8 mouse cellular contexts compared by ENCODE assay signal in the genomic region with DNA sequence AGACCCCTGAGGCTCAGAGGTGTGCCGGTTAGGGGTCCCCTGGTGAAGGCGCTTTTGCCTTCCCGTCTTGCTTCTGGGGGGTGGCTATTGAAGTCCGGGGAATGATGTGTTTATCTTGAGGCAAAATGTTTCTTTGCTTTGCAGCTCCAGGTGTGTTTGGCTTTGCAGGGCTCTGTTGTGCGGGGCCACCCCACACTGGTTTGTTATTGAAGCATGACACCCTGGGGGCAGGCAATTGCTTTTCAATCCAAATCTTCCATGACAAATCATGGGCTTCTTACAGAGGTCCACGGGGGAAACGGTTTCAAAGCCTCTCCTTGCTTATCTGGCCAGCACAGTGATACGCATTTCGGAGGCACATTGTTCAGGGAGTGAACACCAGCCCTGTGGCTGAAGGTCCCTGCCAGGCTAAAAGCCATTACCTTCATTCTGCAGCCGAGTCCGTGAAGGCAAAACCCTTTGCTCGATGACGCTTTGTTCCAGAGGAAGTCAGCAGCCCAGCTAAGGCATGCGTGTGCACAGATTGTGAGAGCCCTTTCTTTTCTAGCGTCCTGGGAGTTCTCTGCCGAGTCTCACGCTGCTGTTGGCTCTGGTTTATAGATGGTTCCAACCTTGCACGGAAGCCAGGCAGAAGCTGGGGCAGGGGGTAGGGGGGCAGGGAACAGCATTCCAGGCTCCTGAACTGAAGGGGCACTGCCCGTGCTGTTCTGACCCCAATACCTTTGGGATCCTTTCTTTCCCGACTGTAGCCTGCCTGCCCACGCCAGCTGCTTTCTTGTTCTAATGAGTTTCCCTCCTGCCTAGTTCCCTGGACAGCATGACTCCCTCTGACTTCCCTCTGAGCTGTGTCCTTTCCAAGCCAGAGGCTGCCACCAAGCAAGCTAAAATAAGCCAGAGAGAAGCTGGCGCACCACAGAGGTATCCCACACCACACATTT.
DNase-seq lines count a peak whose midpoint lies in the region; ATAC-seq and TF ChIP-seq lines count a peak whose summit lies in the region.

No protein-coding gene starts in this region.

- H3K4me1 ChIP-seq in embryonic facial prominence, embryonic 13.5 days, result peaks cover 37% of the 10 kb centered on the region
- H3K4me1 ChIP-seq in midbrain, embryonic 13.5 days (replicated peaks), result peaks cover 47% of the 10 kb centered on the region

- TF ChIP-seq CTCF in layer of hippocampus, adult 2 months (conservative IDR thresholded peaks at IDR 0.05), result no peak

- DNase-seq in layer of hippocampus, adult 2 months (ENCODE audit: low spot score in 2 of 2), result no peak
- no peak for DNase-seq in layer of hippocampus, adult 9-10 months (ENCODE audit: low spot score)
- peak; percentile 43 to 52 for DNase-seq in heart, postnatal 14 days
- no peak for DNase-seq in spleen, adult 12 weeks (ENCODE audit: low spot score)
- no peak for DNase-seq in adrenal gland, adult 18-20 months (ENCODE audit: low spot score in 2 of 2)

- no peaks in the 10 kb centered on the region for H3K36me3 ChIP-seq in embryonic facial prominence, embryonic 13.5 days
- H3K36me3 ChIP-seq in midbrain, embryonic 13.5 days, result no peaks in the 10 kb centered on the region

- H3K9ac ChIP-seq in embryonic facial prominence, embryonic 13.5 days, result peak overlapping the region; percentile 32; the same call in 1 of the 2 replicates
- H3K9ac ChIP-seq in midbrain, embryonic 13.5 days (replicated peaks), result peak overlapping the region; percentile 51

- WGBS in embryonic facial prominence, embryonic 13.5 days, result 10% methylated on average over 22 of the region's 22 CpGs
- 6% methylated on average over 22 of the region's 22 CpGs for WGBS in midbrain, embryonic 13.5 days

- peak overlapping the region; percentile 13; the same call in 1 of the 2 replicates for H3K4me3 ChIP-seq in layer of hippocampus, adult 2 months
- no peak overlapping the region; the same call in 1 of the 2 replicates for H3K4me3 ChIP-seq in embryonic facial prominence, embryonic 13.5 days
- peak overlapping the region; percentile 14 for H3K4me3 ChIP-seq in midbrain, embryonic 13.5 days (replicated peaks)

- peaks cover 17% of the 10 kb centered on the region for H3K27me3 ChIP-seq in embryonic facial prominence, embryonic 13.5 days
- peaks cover 19% of the 10 kb centered on the region; the same call in 1 of the 2 replicates for H3K27me3 ChIP-seq in midbrain, embryonic 13.5 days

- H3K27ac ChIP-seq in layer of hippocampus, adult 2 months, result peak overlapping the region; percentile 21; the same call in 1 of the 2 replicates
- peak overlapping the region; percentile 74 for H3K27ac ChIP-seq in embryonic facial prominence, embryonic 13.5 days
- H3K27ac ChIP-seq in midbrain, embryonic 13.5 days, result peak overlapping the region; percentile 85

- H3K4me2 ChIP-seq in embryonic facial prominence, embryonic 13.5 days, result peak overlapping the region; percentile 55
- H3K4me2 ChIP-seq in midbrain, embryonic 13.5 days (replicated peaks), result peak overlapping the region; percentile 43

- no peak for ATAC-seq in embryonic facial prominence, embryonic 13.5 days (ENCODE audit: insufficient number of reproducible peaks, insufficient read depth, low FRiP score, low TSS enrichment, low read depth)
- ATAC-seq in midbrain, embryonic 13.5 days, result peak; percentile 79
- no peak for ATAC-seq in erythroid progenitor cell, adult 5-6 weeks (replicated peaks; ENCODE audit: low FRiP score, poor library complexity, severe bottlenecking)

- H3K9me3 ChIP-seq in embryonic facial prominence, embryonic 13.5 days, result no peaks in the 10 kb centered on the region
- H3K9me3 ChIP-seq in midbrain, embryonic 13.5 days, result no peaks in the 10 kb centered on the region

- intact Hi-C loops in heart, postnatal 14 days (cut with DNase I), result no loop called here

Comparison
In these comparisons a context has a peak if more than half of its experiments do, and no peak if none do; other contexts are left out.
1. DNase-seq: peak in heart, postnatal 14 days (2 of 2); none in layer of hippocampus, adult 2 months (0 of 2), layer of hippocampus, adult 9-10 months (single experiment), spleen, adult 12 weeks (single experiment) and adrenal gland, adult 18-20 months (0 of 2).
2. H3K27ac ChIP-seq: peak in every context shown above with its lines; median percentile 85 in midbrain, embryonic 13.5 days; 74 in embryonic facial prominence, embryonic 13.5 days; 21 in layer of hippocampus, adult 2 months.